Mouse (Mus musculus) gastrocnemius, postnatal 36 days (tissue): ENCODE data around the gene Chek2. TPM values are rescaled to one million over a fixed set of nuclear protein-coding genes. Genes with fewer than 3 reads are reported as not detected.
"Not testable (repeated sequence)": the region's sequence is repeated elsewhere in the genome, so short reads cannot be mapped to it uniquely, and the experiment has no call there.

Experiments
- DNase-seq, 2 experiments: peaks; one replicate each; pipeline ENCODE4 v3.0.0; 2022
- intact Hi-C: fragments of 180-260 bp; cut with DNase I; formaldehyde crosslinking; loops from one replicate; pipeline ENCODE4 v1.15.1; 2025
- total RNA-seq, 2 experiments: library from RNA; stranded (reverse); gene quantifications; 2 replicates each; pipeline ENCODE4 v1.2.3; 2021

Chek2 gene
- total RNA-seq, 2 experiments from 2014 or later, result 1.1 to 1.3 TPM

GRCm38 (mm10) chr5:110835959-110836358 lies 3.8 kb upstream of the Chek2 start:
- peak in 1 of 2 experiments; percentile 35 for DNase-seq
- intact Hi-C loops, result loop anchor here (5.0 kb wide), 2 partner anchors 49 to 421 kb away; no protein-coding TSS in a partner anchor

GRCm38 (mm10) chr5:110838016-110838415 lies 1.8 kb upstream of the Chek2 start:
- intact Hi-C loops, result loop anchor here (5.0 kb wide), 2 partner anchors 51 to 419 kb away; no protein-coding TSS in a partner anchor
- not testable (repeated sequence) for DNase-seq

- intact Hi-C loops, result loop anchor here (5.0 kb wide), 2 partner anchors 52 to 418 kb away; no protein-coding TSS in a partner anchor
- DNase-seq, result no peak
Measured at GRCm38 (mm10) chr5:110839038-110839677, 621 bp upstream of the Chek2 start.

- intact Hi-C loops, result loop anchor here (5.0 kb wide), 1 partner anchor 77 kb away; no protein-coding TSS in a partner anchor
- peak in 1 of 2 experiments; percentile 21 for DNase-seq
Measured at GRCm38 (mm10) chr5:110840465-110840864, 686 bp downstream of the Chek2 start.

- DNase-seq, result no peak
- intact Hi-C loops, result loop anchor here (5.0 kb wide), 1 partner anchor 76 kb away; no protein-coding TSS in a partner anchor
Measured at GRCm38 (mm10) chr5:110841046-110841862, 1.5 kb downstream of the Chek2 start.

- intact Hi-C loops, result no loop called here
- no peak for DNase-seq
Measured at GRCm38 (mm10) chr5:110852990-110853389, 13.2 kb downstream of the Chek2 start.

- DNase-seq, result no peak
- intact Hi-C loops, result no loop called here
Measured at GRCm38 (mm10) chr5:110857091-110857490, 17.3 kb downstream of the Chek2 start.

- intact Hi-C loops, result no loop called here
- DNase-seq, result peak; percentile 29 to 53
Measured at GRCm38 (mm10) chr5:110859013-110859650, 19.4 kb downstream of the Chek2 start.

- intact Hi-C loops, result no loop called here
- DNase-seq, result no peak
Measured at GRCm38 (mm10) chr5:110860445-110860844, 20.7 kb downstream of the Chek2 start.

- intact Hi-C loops, result no loop called here
Measured at GRCm38 (mm10) chr5:110868460-110868859, 28.7 kb downstream of the Chek2 start.

GRCm38 (mm10) chr5:110869242-110869669 lies 29.5 kb downstream of the Chek2 start:
- intact Hi-C loops, result no loop called here
- no peak for DNase-seq

More at GRCm38 (mm10) chr5:110868460-110868859, 28.7 kb downstream of the Chek2 start:
- DNase-seq, result no peak

GRCm38 (mm10) chr5:110873160-110873559 lies 33.4 kb downstream of the Chek2 start:
- DNase-seq, result no peak
- intact Hi-C loops, result no loop called here

- intact Hi-C loops, result no loop called here
Measured at GRCm38 (mm10) chr5:110874711-110875110, 34.9 kb downstream of the Chek2 start.

GRCm38 (mm10) chr5:110875286-110875685 lies 35.5 kb downstream of the Chek2 start:
- no peak for DNase-seq
- intact Hi-C loops, result no loop called here

More at GRCm38 (mm10) chr5:110874711-110875110, 34.9 kb downstream of the Chek2 start:
- no peak for DNase-seq

GRCm38 (mm10) chr5:110877666-110878505 lies 38.1 kb downstream of the Chek2 start:
- DNase-seq, result no peak
- intact Hi-C loops, result no loop called here

GRCm38 (mm10) chr5:110878526-110878925 lies 38.7 kb downstream of the Chek2 start:
- intact Hi-C loops, DNase-seq: not testable (repeated sequence)

- intact Hi-C loops, result no loop called here
- no peak for DNase-seq
Measured at GRCm38 (mm10) chr5:110879042-110879441, 39.3 kb downstream of the Chek2 start.

GRCm38 (mm10) chr5:110879584-110880374 lies 40.0 kb downstream of the Chek2 start, which contains the start of gene Ttc28:
Gene Ttc28 (plus strand): TSS chr5:110879803.
- DNase-seq, result peak; percentile 85 to 88
- intact Hi-C loops, result no loop called here

- no peak for DNase-seq
- intact Hi-C loops, result no loop called here
Measured at GRCm38 (mm10) chr5:110888596-110888995, 48.8 kb downstream of the Chek2 start.
